Mouse (Mus musculus): ENCODE data around the gene Gm27021.

DNA sequence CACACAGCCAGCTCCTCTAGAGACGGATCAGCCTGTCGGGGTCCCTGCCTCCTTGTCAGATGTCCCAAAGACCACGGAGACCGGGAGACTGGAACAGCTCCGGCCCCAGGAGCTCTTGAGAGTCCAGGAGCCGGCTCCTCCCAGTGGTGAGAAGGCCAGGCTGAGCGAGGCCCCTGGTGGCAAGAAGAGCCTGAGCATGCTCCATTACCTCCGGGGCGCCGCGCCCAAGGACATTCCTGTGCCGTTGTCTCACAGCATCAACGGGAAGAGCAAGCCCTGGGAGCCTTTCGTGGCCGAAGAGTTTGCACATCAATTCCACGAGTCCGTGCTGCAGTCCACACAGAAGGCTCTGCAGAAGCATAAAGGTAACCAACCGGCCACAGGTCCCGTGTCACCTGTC lies 92.9 kb downstream of the Gm27021 start:
- no peak for TF ChIP-seq CTCF (IDR thresholded peaks at IDR 0.05; ENCODE audit: borderline replicate concordance, extremely low read depth, insufficient read depth, insufficient read length)
- TF ChIP-seq POLR2A (IDR thresholded peaks at IDR 0.05; ENCODE audit: borderline replicate concordance, extremely low read depth, insufficient read depth, insufficient read length, poor library complexity, severe bottlenecking): no peak
